Mouse (Mus musculus) CD4-positive, CD25-positive, alpha-beta regulatory T cell, adult 4 months (primary cell): ENCODE results near the gene Kcng3. TPM values are rescaled to one million over a fixed set of nuclear protein-coding genes. Genes with fewer than 3 reads are reported as not detected.

ENCODE experiments used
- ATAC-seq: one replicate; pipeline ENCODE4 v1.8.0; 2017
- polyA plus RNA-seq, 2 experiments: library from polyadenylated mRNA; unstranded; fragments of 100-300 nt; shearing (Covaris generic); gene quantifications; one replicate each; pipeline ENCODE4 v1.2.1; 2017

Gene Kcng3
- polyA plus RNA-seq, result under 1 TPM in 1 of 2 experiments, not detected in 1; 0.16 TPM

GRCm38 (mm10) chr17:83631783-83632652 lies at the start of gene Kcng3:
Kcng3 (minus strand) TSS chr17:83631895.
- ATAC-seq, result peak; percentile 53

DNA sequence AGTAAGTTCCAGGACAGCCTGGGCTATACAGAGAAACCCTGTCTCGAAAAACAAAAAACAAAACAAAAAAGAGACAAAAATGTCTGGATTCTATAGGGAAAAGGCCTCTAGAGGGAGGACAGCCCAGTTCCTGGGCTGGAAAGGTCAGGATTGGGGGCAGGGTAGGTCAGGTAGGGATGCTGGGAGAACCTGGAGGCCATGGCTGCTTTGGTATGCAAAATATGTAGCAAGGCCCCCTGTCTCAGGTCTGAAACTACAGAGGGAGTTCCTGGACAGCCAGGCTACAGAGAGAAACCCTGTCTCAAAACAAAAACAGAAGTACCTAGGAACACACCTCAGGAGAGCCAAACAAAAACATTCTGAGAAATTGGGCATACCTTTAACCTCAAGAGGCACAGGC lies 45.7 kb upstream of the Kcng3 start:
- no peak for ATAC-seq

- ATAC-seq, result no peak
Measured at GRCm38 (mm10) chr17:83672685-83673084, 41.0 kb upstream of the Kcng3 start.

GRCm38 (mm10) chr17:83667934-83668690 lies 36.4 kb upstream of the Kcng3 start:
- ATAC-seq, result no peak

DNA sequence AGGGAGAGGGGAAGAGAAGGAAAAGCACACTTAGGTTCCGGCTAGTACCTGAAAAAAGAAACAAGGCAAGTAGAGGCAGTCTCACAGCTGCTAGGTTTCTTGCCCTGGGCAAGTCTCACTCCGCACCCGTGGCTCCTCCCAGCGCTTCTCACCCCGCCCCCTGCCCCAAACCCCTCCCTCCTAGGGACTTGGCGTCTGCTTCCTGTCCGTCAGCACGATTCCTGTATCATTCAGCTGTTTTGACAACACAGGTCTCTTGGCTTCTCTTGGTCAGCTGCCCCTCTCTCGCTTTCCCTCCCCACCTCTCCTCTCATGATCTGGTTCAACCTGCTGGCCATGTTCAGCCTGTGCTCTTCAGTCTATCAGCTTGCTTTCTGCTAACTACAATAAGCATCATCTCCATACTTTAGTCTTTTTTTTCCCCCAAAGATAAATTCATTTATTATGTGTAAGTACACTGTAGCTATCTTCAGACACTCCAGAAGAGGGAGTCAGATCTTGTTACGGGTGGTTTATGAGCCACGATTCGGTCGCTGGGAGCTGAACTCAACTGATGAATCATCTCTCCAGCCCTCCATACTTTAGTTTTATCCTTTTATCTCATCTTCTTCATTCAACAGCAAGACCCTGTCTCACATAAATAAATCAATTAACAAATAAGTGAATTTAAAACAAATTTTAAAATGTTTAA lies 35.0 kb upstream of the Kcng3 start:
- peak; percentile 58 for ATAC-seq

DNA sequence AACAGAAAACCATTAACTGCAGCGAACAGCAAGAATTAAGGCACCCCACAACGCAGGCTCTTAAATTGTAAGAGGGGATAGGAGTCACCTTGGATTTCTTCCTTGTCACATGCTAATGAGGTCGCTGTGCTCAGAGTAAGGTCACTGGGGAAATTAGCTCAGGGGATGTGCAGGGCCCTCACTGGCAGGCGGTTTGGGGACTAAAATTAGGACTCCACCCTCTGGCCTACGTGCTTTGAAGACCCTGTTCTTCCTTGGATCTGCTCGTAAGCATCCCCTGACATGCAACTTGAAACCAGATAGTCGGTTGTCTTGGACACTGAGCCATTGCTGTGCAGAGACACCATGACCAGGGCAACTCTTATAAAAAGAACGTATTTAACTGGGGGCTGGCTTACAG lies 33.1 kb upstream of the Kcng3 start:
- no peak for ATAC-seq

DNA sequence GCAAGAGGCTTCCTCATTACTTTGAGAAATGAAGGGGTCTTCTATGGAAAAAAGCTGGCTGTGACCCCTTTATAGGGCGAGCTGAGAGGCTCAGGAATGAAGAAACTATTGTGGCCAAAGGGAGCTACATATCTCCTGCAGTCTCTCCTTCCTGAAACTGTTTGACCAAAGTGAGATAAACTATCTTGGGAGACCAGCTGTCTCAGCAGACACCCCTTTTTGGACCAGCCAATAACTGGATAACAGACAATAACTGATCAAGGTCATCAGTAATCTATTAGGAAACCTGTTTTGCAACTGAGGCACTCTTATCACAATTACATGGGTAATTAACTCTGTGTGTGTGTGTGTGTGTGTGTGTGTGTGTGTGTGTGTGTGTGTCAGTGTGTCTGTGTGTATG lies 27.2 kb upstream of the Kcng3 start:
- ATAC-seq, result no peak

DNA sequence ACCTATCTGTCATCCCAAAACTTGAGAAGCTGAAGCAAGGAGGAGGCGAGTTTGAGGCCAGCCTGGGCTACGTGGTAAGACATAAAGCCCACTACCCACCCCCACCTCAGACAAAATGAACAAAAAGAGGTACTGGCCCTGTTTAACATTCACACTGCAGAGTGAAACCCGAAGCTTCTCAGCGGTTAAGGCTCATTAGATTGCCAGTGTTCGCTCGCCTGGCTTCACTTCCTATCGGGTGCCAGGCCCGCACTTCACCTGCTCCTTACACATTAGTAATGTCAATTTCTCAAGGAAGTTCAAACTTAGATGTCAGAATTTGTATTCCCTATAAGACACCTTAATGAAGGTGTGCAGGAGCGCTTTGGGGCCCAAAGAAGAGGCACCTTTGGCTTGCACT lies 25.7 kb upstream of the Kcng3 start:
- no peak for ATAC-seq

- ATAC-seq, result no peak
Measured at GRCm38 (mm10) chr17:83655732-83656131, 24.0 kb upstream of the Kcng3 start.

- peak; percentile 96 for ATAC-seq
Measured at GRCm38 (mm10) chr17:83654651-83655136, 23.0 kb upstream of the Kcng3 start.

DNA sequence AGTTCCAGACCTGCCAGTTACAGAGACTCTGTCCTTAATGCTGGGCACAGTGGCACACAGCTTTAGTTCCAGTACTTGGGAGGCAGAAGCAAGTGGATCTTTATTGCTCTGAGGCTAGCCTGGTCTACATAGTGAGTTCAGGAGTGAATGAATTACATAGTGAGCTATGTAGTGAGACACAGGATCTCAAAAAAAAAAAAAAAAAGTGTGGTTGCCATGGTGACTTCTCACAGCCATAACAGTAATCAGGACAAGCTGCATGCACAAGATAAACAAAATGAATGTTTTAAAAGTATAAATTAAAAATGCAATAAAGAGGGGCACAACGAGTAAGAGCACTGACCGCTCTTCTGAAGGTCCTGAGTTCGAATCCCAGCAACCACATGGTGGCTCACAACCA lies 21.9 kb upstream of the Kcng3 start:
- ATAC-seq, result no peak

DNA sequence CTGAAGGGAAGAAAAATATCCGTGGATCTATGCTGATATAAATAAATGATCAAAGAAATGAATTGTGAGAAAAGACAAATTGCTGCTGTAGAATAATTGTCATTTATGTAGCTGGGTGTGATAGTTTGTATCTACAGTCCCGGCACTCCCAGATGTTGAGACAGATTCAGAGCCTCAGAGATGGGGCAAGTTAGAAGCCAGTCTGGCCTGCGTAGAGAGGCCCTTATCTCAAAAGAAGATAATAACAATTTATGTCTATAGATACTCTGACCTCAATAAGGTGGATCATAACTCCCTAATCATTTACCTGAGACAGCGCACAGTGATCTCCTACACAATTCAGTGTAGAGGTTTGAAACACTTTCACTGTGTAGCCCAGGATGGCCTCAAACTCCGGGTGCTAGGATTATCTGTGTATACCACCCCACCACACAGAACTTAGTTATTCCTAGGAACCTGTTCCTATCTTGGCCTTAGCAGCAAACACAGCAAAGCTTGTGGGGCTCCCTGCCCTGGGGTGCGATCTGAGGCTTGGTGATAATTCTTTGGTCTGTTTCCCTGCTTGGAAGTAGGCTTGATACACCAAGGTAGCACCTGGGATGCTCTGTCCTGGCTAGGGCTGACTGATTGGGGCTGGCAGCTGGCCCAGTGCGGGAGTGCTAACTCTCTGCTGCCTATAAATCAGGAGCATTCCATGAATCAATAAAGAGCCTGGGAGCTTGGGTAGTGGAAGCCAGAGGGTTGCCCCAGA lies 19.4 kb upstream of the Kcng3 start:
- ATAC-seq, result no peak

- no peak for ATAC-seq
Measured at GRCm38 (mm10) chr17:83649986-83650385, 18.3 kb upstream of the Kcng3 start.

- ATAC-seq, result no peak
Measured at GRCm38 (mm10) chr17:83647413-83647812, 15.7 kb upstream of the Kcng3 start.

GRCm38 (mm10) chr17:83646425-83647163 lies 14.9 kb upstream of the Kcng3 start:
- peak; percentile 68 for ATAC-seq

DNA sequence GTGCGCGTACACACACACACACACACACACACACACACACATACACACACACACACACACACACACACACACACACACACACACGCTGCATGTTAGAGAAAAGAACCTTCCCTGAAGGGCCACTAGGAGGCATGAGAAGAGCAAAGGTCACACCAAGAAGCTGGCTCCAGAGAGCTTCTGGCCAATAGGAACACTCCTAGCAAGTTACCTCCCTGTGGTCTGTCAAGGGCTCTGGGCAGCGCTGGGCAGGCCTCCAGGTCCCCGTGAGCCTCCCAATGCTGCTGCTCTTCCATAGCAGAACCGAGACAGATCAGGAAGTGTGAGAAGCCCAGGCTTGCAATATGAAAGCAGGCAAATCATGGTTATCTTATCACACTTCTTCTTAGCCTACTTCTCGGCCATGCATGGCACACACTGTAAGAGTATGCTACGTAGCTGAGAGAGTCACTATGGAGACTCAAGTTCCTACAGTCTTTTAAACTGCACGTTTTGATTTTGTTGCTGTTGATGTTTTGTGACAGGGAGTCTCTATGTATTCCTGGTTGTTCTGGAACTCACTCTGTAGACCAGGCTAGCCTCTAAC lies 13.6 kb upstream of the Kcng3 start:
- peak; percentile 79 for ATAC-seq

DNA sequence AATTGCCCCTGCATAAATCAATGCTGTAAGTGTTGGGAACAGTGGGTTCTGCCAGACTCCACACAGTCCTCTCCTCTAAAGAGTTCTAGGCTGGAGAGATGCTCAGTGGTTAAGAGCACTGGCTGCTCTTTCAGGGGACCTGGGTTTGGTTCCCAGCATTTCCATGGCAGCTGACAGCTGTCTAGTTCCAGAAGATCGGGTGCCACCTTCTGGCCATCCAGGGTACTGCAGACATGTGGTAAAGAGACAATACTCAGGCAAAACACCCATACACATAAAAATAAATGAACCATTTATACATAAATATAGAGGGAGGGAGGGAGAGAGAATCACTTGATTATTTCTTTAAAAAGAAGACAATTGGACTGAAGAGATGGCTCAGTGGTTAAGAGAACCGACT lies 5.7 kb upstream of the Kcng3 start:
- no peak for ATAC-seq

DNA sequence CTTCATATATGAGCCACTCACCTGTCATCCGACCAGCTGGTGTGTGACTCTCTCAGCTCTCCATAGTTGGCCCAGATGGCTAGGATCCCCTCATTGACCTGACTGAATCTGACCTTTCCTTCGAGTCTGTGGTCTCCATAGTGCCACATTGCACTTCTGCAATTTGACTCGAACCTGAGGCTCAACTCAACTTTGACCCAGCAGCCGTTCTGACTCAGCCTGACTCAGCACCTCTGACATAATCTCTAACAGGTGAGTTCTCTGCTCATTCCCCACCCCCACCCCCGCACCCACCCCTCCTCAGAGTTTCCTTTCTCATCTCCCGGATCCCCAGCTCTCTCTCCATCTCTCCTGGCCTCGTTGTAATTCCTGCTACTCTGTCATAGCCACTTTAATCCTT lies 4.7 kb upstream of the Kcng3 start:
- ATAC-seq, result no peak

DNA sequence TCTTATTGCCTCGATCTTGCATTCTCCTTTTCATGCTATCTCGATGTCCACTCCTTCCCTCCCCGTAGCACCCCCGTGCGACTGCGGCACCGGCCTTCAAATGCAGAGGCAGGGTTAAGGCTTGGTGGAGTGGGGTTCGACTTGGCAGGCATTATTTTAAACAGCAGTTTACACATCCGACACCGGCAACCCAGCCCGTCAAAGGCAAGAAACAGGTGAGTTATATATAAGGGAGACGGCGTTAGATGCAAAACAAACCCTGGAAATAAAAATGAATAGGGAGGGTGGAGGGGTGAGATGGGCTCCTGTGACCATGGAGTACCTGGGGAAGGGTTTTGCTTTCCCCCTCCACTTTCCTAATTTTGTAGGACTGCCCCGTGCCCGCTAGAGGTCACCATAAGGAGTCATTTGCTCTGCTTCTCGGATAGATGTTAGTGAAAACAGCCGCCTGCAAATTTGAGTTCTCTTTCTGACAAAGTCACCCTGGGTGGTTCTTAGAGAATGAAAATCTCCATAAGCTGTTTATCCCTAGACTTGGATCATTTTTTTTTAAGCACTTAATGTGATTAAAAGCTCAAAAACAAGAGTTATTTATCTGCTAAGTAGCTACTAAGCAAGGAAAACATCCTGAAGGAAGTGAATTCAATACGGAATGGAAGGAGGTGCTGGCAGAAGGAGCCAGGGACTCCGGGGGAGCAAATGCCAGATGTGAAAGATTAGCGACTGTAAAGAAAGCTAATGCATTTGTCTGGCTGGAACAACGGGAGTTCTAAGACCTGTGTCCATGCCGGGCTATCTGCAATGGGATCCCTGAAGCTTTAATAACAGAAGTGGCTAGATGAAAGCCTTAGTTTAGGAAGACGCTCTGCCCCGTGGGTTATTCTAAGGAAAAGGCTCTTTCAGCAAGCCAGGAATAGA lies 1.2 kb upstream of the Kcng3 start:
- ATAC-seq, result peak; percentile 62
